Mouse (Mus musculus): ENCODE results near the gene Setd4. TPM values are rescaled to one million over a fixed set of nuclear protein-coding genes. Genes with fewer than 3 reads are reported as not detected.

The Setd4 gene
- polyA plus RNA-seq, 1 experiment from 2014 or later = 17.7 TPM

DNA sequence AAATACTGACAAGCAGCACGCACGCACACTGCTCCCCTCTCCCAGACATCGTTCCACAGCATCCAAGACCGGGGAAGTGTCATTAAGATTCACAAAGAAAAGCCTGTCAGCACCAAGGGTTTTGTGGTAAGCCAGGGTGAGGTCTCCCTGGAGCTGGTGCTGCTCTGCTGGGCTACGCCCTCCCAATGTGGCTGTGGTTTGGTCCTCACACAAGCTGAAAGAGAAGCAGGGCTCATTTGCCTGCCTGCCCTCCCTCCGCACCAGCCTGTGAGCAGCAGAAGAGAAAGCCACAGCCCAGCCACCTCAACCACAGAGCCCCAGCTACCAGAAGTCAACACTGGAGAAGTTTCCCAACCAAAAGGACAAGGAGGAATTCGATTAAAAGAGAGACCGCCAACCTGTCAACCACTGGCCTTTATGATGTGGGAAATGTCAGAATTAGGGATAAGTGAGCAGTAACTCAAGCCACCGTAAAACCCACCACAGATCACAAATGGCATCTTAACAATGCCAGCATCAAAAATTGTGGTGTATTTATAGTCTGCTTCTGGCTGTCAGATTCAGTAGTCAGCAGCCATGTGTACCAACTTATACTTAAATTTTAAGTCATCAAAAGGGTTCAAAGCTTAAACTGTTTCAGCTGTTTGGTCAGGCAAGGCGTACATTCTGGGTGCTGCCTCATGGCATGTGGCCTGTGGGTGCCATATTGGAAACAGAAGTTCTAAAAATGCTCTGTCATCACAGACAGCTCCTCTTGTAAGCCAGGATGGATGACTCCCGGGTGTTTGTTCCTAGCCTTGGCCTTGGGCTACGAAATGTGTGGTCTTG, 51.0 kb downstream of the Setd4 start:
- Histone ChIP-seq H3K27ac (replicated peaks) (peak overlapping the region; percentile 62), H3K9me3 (no peaks in the 10 kb centered on the region), H3K4me3 (no peak overlapping the region), H3K36me3 (replicated peaks) (no peaks in the 10 kb centered on the region), H3K4me1 (peaks cover 33% of the 10 kb centered on the region), H3K27me3 (replicated peaks; ENCODE audit: low read depth, poor library complexity, severe bottlenecking) (no peaks in the 10 kb centered on the region)
- WGBS = 84% methylated on average over 12 of the region's 12 CpGs
- DNase-seq (ENCODE audit: low spot score) = no peak

DNA sequence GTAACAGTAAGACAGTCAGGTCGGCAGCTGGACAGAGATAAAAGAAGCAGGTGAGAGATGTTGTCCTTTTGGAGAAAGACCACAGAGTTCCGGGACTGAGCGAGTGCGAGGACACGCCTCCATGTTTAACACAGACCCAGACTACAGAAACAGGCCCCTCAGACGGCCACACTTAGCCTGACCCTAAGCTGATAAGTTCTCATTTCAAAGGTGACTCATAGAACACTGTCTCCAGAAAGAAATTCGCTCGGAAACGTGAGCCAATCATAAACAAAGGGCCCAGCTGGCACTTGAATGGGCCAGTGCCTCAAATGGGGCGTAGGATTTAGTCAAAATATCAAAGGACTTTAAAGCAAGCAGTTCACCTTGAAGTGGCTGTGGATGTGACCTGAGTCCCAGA, 54.6 kb downstream of the Setd4 start:
- 56% methylated on average over 10 of the region's 10 CpGs for WGBS
- Histone ChIP-seq H3K27me3 (replicated peaks; ENCODE audit: low read depth, poor library complexity, severe bottlenecking) (no peaks in the 10 kb centered on the region; the same call in 1 of the 2 replicates), H3K27ac (replicated peaks) (no peak overlapping the region), H3K4me1 (peaks cover 39% of the 10 kb centered on the region), H3K4me3 (no peak overlapping the region), H3K36me3 (replicated peaks) (no peaks in the 10 kb centered on the region), H3K9me3 (no peaks in the 10 kb centered on the region)
- peak; percentile 25 for DNase-seq (ENCODE audit: low spot score)

DNA sequence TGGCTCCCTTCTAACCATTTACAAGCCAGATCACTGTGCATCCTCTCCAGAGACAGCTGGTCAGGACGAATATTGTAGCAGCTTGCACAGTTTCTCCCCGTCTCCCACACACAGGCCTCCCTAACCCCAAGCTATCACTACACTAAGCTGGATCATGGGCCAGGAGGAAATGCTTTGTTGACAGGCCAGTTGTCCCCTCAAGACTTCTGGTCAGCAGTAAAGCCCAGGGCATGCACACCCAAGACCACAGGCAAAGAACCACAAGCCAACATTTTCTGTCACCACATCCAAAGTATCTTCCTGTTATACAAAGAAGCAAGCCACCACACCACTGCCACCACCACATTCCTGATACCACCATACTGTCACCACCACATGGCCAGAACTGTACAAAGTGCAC, 55.8 kb downstream of the Setd4 start:
- Histone ChIP-seq H3K36me3 (replicated peaks) (no peaks in the 10 kb centered on the region), H3K27me3 (replicated peaks; ENCODE audit: low read depth, poor library complexity, severe bottlenecking) (peaks cover 4% of the 10 kb centered on the region; the same call in 1 of the 2 replicates), H3K27ac (replicated peaks) (no peak overlapping the region), H3K4me1 (peaks cover 33% of the 10 kb centered on the region), H3K4me3 (no peak overlapping the region), H3K9me3 (no peaks in the 10 kb centered on the region)
- 80% methylated on average over 2 of the region's 2 CpGs for WGBS
- DNase-seq (ENCODE audit: low spot score) = no peak

DNA sequence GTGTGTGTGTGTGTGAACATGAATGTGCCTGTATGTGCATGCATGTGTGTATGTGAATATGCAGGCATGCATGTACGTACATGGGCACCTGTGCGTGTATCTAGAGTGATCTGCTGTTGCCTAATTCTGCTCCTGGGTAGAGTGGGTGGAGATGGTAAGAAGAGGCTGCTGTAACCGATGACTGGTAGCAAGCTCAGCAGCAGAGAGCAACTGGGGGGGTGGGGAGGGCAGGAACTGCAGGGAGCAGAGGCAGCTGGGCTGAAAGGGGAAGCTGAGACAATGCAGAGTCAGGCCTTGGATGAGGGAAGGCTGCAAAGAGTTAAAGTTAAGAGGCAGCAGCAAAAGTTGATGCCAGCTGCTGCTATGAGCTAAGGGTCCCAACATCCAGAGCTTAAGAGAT, 56.7 kb downstream of the Setd4 start:
- no peak for DNase-seq (ENCODE audit: low spot score)
- H3K4me1 ChIP-seq = peaks cover 27% of the 10 kb centered on the region
- peaks cover 4% of the 10 kb centered on the region for H3K27me3 ChIP-seq (replicated peaks; ENCODE audit: low read depth, poor library complexity, severe bottlenecking)
- no peaks in the 10 kb centered on the region for H3K9me3 ChIP-seq
- WGBS = 65% methylated on average over 3 of the region's 3 CpGs
- H3K36me3 ChIP-seq (replicated peaks) = no peaks in the 10 kb centered on the region
- H3K27ac ChIP-seq (replicated peaks) = peak overlapping the region; percentile 44; the same call in 1 of the 2 replicates
- H3K4me3 ChIP-seq = no peak overlapping the region

DNA sequence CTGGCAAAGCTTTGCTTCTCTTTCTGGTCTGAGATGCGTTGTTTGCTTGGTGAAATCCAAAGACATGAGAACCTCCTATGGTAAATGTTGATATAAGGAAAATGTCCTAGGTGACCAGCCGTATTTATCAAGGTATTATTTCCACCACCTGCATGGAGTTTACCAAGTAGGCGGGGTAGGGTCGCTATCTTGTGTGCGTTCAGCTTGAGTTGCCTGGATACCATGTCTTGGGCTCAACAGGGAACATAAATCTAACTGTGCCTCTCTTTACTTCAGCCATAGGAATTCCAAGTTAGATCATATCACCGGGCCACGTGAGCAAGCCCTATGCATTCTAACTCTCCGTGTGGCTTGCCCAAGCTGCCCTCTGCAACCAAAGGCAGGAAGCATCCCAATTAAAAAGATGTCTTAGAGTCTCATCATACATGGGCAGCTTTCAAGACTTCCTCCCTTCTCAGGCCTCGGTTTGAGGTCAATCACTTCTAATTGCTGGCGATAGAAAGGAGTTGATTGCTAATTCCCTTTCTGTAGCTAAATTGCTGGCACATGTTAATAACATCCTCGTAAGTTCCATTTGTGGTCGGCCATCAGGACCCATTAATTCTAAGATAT, 57.4 kb downstream of the Setd4 start:
- no peak for DNase-seq (ENCODE audit: low spot score)
- Histone ChIP-seq H3K4me1 (peaks cover 27% of the 10 kb centered on the region), H3K36me3 (replicated peaks) (no peaks in the 10 kb centered on the region), H3K9me3 (no peaks in the 10 kb centered on the region), H3K4me3 (no peak overlapping the region), H3K27me3 (replicated peaks; ENCODE audit: low read depth, poor library complexity, severe bottlenecking) (peaks cover 4% of the 10 kb centered on the region), H3K27ac (replicated peaks) (no peak overlapping the region)
- WGBS = 73% methylated on average over 12 of the region's 12 CpGs

DNA sequence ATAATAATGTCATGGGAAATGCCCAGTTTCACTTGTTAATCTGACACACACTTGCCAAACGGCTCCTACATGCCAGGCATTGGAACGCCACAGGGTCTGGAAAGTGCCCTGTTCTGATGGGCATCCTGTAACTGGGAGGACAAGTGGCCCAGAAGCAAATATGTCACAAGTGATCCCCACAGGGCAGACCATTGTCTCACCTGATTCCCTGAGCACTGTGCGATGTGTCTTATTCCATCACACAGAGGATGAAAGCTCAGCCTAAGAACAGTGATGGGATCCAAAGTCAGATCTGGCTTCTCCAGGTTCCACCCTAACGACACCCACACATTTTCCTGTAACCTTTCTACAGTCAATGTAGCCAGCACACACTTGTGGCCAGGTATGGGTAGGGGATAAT, 58.9 kb downstream of the Setd4 start:
- WGBS = 84% methylated on average over 4 of the region's 4 CpGs
- Histone ChIP-seq H3K4me3 (no peak overlapping the region), H3K27ac (replicated peaks) (no peak overlapping the region), H3K36me3 (replicated peaks) (no peaks in the 10 kb centered on the region), H3K9me3 (no peaks in the 10 kb centered on the region), H3K4me1 (peaks cover 26% of the 10 kb centered on the region), H3K27me3 (replicated peaks; ENCODE audit: low read depth, poor library complexity, severe bottlenecking) (peaks cover 8% of the 10 kb centered on the region)
- DNase-seq (ENCODE audit: low spot score) = no peak

DNA sequence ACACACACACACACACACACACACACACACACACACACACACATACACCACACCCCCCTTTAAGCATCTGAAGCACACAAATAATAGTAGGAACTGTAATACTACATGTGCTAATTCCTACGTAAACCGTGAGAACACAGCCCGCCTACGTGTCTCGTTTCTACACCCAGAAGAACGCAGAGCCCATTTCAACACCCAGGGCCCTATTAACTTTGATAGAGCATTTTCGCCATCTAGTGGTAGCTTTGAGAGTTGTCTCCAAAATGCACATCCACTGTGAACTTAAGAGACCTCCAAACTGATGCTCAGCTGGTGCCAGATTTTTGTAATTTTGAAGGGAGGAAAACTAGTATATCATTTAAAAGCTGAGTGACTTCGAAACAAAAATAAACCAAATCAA, 60.2 kb downstream of the Setd4 start:
- DNase-seq (ENCODE audit: low spot score) = peak; percentile 66
- no peak overlapping the region for H3K4me3 ChIP-seq
- no peak overlapping the region; the same call in 1 of the 2 replicates for H3K27ac ChIP-seq (replicated peaks)
- H3K9me3 ChIP-seq = no peaks in the 10 kb centered on the region
- H3K36me3 ChIP-seq (replicated peaks) = no peaks in the 10 kb centered on the region
- H3K4me1 ChIP-seq = peaks cover 15% of the 10 kb centered on the region
- H3K27me3 ChIP-seq (replicated peaks; ENCODE audit: low read depth, poor library complexity, severe bottlenecking) = peaks cover 8% of the 10 kb centered on the region
- 5% methylated on average over 8 of the region's 8 CpGs for WGBS

DNA sequence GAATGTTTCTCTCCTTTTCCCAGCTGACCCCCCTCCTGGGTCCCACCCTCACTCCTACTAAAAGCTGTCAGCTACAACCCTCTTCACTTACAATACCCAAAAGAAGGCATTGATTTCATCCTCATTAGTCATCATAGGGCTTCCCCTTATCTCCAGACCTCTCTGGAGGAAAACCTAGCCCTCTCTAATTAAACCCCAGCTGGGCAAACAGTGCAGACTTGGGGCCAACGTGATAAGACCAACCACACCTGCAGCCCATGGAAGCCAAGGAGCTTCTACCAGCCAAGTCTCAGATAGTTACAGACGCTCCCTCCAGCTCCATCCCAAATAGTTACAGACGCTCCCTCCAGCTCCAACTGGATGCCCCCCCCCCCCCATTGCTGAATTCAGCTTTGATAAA, 64.0 kb downstream of the Setd4 start:
- Histone ChIP-seq H3K4me3 (no peak overlapping the region), H3K9me3 (no peaks in the 10 kb centered on the region), H3K4me1 (no peaks in the 10 kb centered on the region), H3K27ac (replicated peaks) (no peak overlapping the region), H3K27me3 (replicated peaks; ENCODE audit: low read depth, poor library complexity, severe bottlenecking) (peaks cover 8% of the 10 kb centered on the region), H3K36me3 (replicated peaks) (no peaks in the 10 kb centered on the region)
- no peak for DNase-seq (ENCODE audit: low spot score)
- WGBS = 68% methylated on average over 3 of the region's 3 CpGs

DNA sequence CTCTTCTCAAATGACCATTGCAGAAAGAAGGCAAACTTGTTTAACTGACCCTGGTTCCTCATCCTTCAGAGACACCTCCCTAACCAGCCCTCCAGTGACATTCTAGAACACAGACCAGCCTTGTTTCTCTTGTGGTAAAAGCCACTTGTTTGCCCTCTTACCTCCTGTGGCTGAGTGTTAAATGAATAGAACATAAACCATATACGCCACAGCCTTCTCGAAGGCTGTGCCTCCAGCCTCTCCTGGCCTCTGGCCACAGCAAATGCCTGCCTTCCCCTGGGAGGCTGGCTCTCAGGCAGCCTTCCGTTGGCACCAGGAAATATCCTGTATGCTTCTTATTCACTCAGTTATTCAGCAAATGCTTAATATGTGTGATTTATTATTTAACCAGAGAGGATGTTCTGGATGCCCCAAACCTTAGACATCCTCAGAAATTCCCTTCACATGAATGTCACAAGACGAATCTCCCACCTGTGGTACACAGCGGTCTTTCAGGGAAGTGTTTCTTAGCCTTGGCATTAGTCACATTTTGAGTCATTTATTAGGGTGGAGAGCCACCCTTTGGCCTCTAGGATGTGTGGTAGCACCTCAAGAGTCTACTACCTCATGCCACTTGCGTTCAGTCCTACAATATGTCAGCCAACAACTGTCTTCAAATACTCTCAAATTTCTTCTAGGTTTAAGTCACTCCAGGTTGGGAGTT, 68.6 kb downstream of the Setd4 start:
- DNase-seq (ENCODE audit: low spot score) = no peak
- Histone ChIP-seq H3K4me1 (peaks cover 14% of the 10 kb centered on the region), H3K4me3 (no peak overlapping the region), H3K27ac (replicated peaks) (no peak overlapping the region), H3K9me3 (no peaks in the 10 kb centered on the region), H3K27me3 (replicated peaks; ENCODE audit: low read depth, poor library complexity, severe bottlenecking) (no peaks in the 10 kb centered on the region), H3K36me3 (replicated peaks) (no peaks in the 10 kb centered on the region)
- WGBS = 78% methylated on average over 6 of the region's 6 CpGs

Other genes starting within 250 kb of the Setd4 start
- 97.5 and 111 TPM in 2 replicates for gene Cbr1, start 1.8 kb upstream of the Setd4 start, polyA plus RNA-seq (2016; fragmentation: Nextera tagmentation; extraction: Ambion mirVana)
- gene Gm5678, start 24.0 kb upstream of the Setd4 start, polyA plus RNA-seq (2016; fragmentation: Nextera tagmentation; extraction: Ambion mirVana) = not detected in 2 replicates
- 0.62 and 0.64 TPM in 2 replicates for gene Cbr3, start 79.2 kb upstream of the Setd4 start, polyA plus RNA-seq (2016; fragmentation: Nextera tagmentation; extraction: Ambion mirVana)
- 8.4 and 9.1 TPM in 2 replicates for gene Dop1b, start 107.8 kb upstream of the Setd4 start, polyA plus RNA-seq (2016; fragmentation: Nextera tagmentation; extraction: Ambion mirVana)
- 29.1 and 31.5 TPM in 2 replicates for gene Morc3, start 228.1 kb upstream of the Setd4 start, polyA plus RNA-seq (2016; fragmentation: Nextera tagmentation; extraction: Ambion mirVana)

Measured in embryonic facial prominence, embryonic 10.5 days (tissue).